Mouse (Mus musculus) adrenal gland, adult 8-10 months (tissue): ENCODE data around the gene Itpr3. TPM values are rescaled to one million over a fixed set of nuclear protein-coding genes. Genes with fewer than 3 reads are reported as not detected.
A peak's percentile ranks its signal among the peaks of the same experiment; 100 is the strongest.

Source experiments
- DNase-seq: peaks from one replicate; pipeline ENCODE4 v3.0.0; 2022
- total RNA-seq, 4 experiments: library from RNA; stranded (reverse); gene quantifications; 2 replicates each; pipeline ENCODE4 v1.2.4; 2022

The Itpr3 gene
- total RNA-seq, 4 experiments from 2014 or later = 7.6 to 16.6 (median 11.2) TPM

- DNase-seq = peak; percentile 68
These were observed 18.6 kb upstream of the Itpr3 start for GRCm38 (mm10) chr17:27038335-27039050.

GRCm38 (mm10) chr17:27039432-27040102, 17.5 kb upstream of the Itpr3 start:
- no peak for DNase-seq

GRCm38 (mm10) chr17:27040304-27041045, 16.6 kb upstream of the Itpr3 start:
- DNase-seq = no peak

- DNase-seq = no peak
These were observed 15.9 kb upstream of the Itpr3 start for GRCm38 (mm10) chr17:27041046-27041786.

- DNase-seq = no peak
These were observed 15.4 kb upstream of the Itpr3 start for GRCm38 (mm10) chr17:27041787-27042055.

- DNase-seq = no peak
These were observed 14.3 kb upstream of the Itpr3 start for GRCm38 (mm10) chr17:27042840-27043239.

- no peak for DNase-seq
These were observed 11.9 kb upstream of the Itpr3 start for GRCm38 (mm10) chr17:27045164-27045563.

- DNase-seq = no peak
These were observed 9.2 kb upstream of the Itpr3 start for GRCm38 (mm10) chr17:27047762-27048444.

- no peak for DNase-seq
These were observed 8.5 kb upstream of the Itpr3 start for GRCm38 (mm10) chr17:27048445-27049239.

GRCm38 (mm10) chr17:27050853-27051252, 6.3 kb upstream of the Itpr3 start:
- no peak for DNase-seq

GRCm38 (mm10) chr17:27051514-27051913, 5.6 kb upstream of the Itpr3 start:
- no peak for DNase-seq

- peak; percentile 63 for DNase-seq
These were observed 934 bp upstream of the Itpr3 start for GRCm38 (mm10) chr17:27056170-27056569.

- DNase-seq = no peak
These were observed 482 bp downstream of the Itpr3 start for GRCm38 (mm10) chr17:27057517-27058055.

GRCm38 (mm10) chr17:27060698-27061097, 3.6 kb downstream of the Itpr3 start:
- no peak for DNase-seq

- DNase-seq = no peak
These were observed 4.6 kb downstream of the Itpr3 start for GRCm38 (mm10) chr17:27061727-27062126.

GRCm38 (mm10) chr17:27062684-27063083, 5.6 kb downstream of the Itpr3 start:
- DNase-seq = no peak

GRCm38 (mm10) chr17:27063717-27064116, 6.6 kb downstream of the Itpr3 start:
- DNase-seq = no peak

GRCm38 (mm10) chr17:27064195-27064594, 7.1 kb downstream of the Itpr3 start:
- no peak for DNase-seq

- no peak for DNase-seq
These were observed 9.0 kb downstream of the Itpr3 start for GRCm38 (mm10) chr17:27066065-27066464.

GRCm38 (mm10) chr17:27069071-27069470, 12.0 kb downstream of the Itpr3 start:
- no peak for DNase-seq

GRCm38 (mm10) chr17:27070913-27071312, 13.8 kb downstream of the Itpr3 start:
- no peak for DNase-seq
